Mouse (Mus musculus) liver, embryonic 14.5 days (tissue): ENCODE data around the gene Sec14l4.

Source experiments
- CTCF ChIP-seq: IDR thresholded peaks from 2 replicates; pipeline ENCODE4 v1.5.1; 2016; ENCODE audit warnings: antibody characterized with exemption, low read depth, control low read depth
- EP300 ChIP-seq: IDR thresholded peaks from 2 replicates; pipeline ENCODE4 v1.6.1; 2016; ENCODE audit warnings: antibody characterized with exemption, low read depth

DNA sequence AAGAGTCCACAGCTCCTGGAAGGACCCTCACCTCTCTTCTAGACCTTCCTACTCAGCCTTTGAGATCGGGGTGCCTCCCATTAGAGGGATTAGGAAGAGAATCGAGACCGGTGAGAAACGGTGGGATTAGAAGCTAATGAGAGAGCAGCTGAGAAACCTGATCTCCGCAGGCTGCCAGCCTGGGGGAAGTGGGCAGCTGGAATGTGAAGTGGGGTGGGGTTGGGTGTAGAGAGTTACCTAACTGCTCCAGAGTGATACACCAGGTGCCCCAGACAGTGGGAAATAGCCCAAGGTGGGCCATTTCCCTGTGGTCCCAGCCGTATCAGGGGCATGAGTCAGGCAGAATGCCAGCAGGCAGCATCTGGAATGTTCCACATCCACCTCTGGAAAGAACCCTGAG, 31.7 kb downstream of the Sec14l4 start:
- no peak for TF ChIP-seq EP300
- TF ChIP-seq CTCF, result no peak
